8 mouse cellular contexts compared by ENCODE assay signal in genomic region chr7:16299419-16300035, GRCm38 (mm10). TPM values are rescaled to one million over a fixed set of nuclear protein-coding genes. Genes with fewer than 3 reads are reported as not detected.
DNase-seq lines count a peak whose midpoint lies in the region; ATAC-seq and TF ChIP-seq lines count a peak whose summit lies in the region.

No protein-coding gene starts in this region.

- peak; percentile 90 for ATAC-seq in cerebellum, adult (ENCODE audit: insufficient number of reproducible peaks, low FRiP score, low TSS enrichment)
- ATAC-seq in forebrain, embryonic 14.5 days: peak; percentile 94
- no peak for ATAC-seq in liver, postnatal 0 days
- ATAC-seq in neural tube, embryonic 14.5 days (ENCODE audit: low read depth): peak; percentile 94

- TF ChIP-seq EP300 in liver, postnatal 0 days (IDR thresholded peaks at IDR 0.05; ENCODE audit: low read depth): no peak

- H3K27ac ChIP-seq in forebrain, embryonic 14.5 days (ENCODE audit: low read depth, low read length): peak overlapping the region; percentile 60
- H3K27ac ChIP-seq in liver, postnatal 0 days (ENCODE audit: low read depth): no peak overlapping the region
- peak overlapping the region; percentile 70 for H3K27ac ChIP-seq in neural tube, embryonic 14.5 days (ENCODE audit: low read depth, low read length)

- intact Hi-C loops in heart, postnatal 10 days (cut with DNase I): loop anchor here (5.0 kb wide), 1 partner anchor 193 kb away; no protein-coding TSS in a partner anchor

- no peak for TF ChIP-seq CTCF in liver, postnatal 0 days (IDR thresholded peaks at IDR 0.05; ENCODE audit: low read depth)

- no peaks in the 10 kb centered on the region for H3K9me3 ChIP-seq in forebrain, embryonic 14.5 days (replicated peaks; ENCODE audit: control insufficient read depth, low read length)
- H3K9me3 ChIP-seq in liver, postnatal 0 days (ENCODE audit: low read length): no peaks in the 10 kb centered on the region
- no peaks in the 10 kb centered on the region for H3K9me3 ChIP-seq in neural tube, embryonic 14.5 days (ENCODE audit: control insufficient read depth, low read length)

- under 1% methylated on average over 43 of the region's 52 CpGs for WGBS in forebrain, embryonic 14.5 days
- WGBS in liver, postnatal 0 days (ENCODE audit: insufficient replicate concordance): 5% methylated on average over 52 of the region's 52 CpGs
- WGBS in neural tube, embryonic 14.5 days: 1% methylated on average over 35 of the region's 52 CpGs

- H3K4me3 ChIP-seq in forebrain, embryonic 14.5 days (ENCODE audit: low read depth, low read length): peak overlapping the region; percentile 44
- H3K4me3 ChIP-seq in liver, postnatal 0 days (ENCODE audit: low read depth, low read length): peak overlapping the region; percentile 4; the same call in 1 of the 2 replicates
- peak overlapping the region; percentile 38 for H3K4me3 ChIP-seq in neural tube, embryonic 14.5 days (ENCODE audit: low read depth, low read length)

- peaks cover 6% of the 10 kb centered on the region; the same call in 1 of the 2 replicates for H3K4me1 ChIP-seq in forebrain, embryonic 14.5 days (ENCODE audit: control insufficient read depth, insufficient read depth, low read length)
- peaks cover 22% of the 10 kb centered on the region for H3K4me1 ChIP-seq in liver, postnatal 0 days (ENCODE audit: insufficient read depth)
- peaks cover 18% of the 10 kb centered on the region for H3K4me1 ChIP-seq in neural tube, embryonic 14.5 days (ENCODE audit: control insufficient read depth, insufficient read depth, low read length)

- no peaks in the 10 kb centered on the region for H3K27me3 ChIP-seq in forebrain, embryonic 14.5 days (replicated peaks; ENCODE audit: control insufficient read depth, insufficient read depth, low read length)
- peaks cover 14% of the 10 kb centered on the region for H3K27me3 ChIP-seq in liver, postnatal 0 days (ENCODE audit: insufficient read depth, low read length)
- H3K27me3 ChIP-seq in neural tube, embryonic 14.5 days (ENCODE audit: control insufficient read depth, insufficient read depth, low read length): no peaks in the 10 kb centered on the region

- no peaks in the 10 kb centered on the region for H3K36me3 ChIP-seq in forebrain, embryonic 14.5 days (ENCODE audit: control insufficient read depth, insufficient read depth, low read length)
- H3K36me3 ChIP-seq in liver, postnatal 0 days (replicated peaks; ENCODE audit: insufficient read depth, low read length): no peaks in the 10 kb centered on the region
- no peaks in the 10 kb centered on the region for H3K36me3 ChIP-seq in neural tube, embryonic 14.5 days (ENCODE audit: control insufficient read depth, insufficient read depth, low read length)

- peak overlapping the region; percentile 68 for H3K9ac ChIP-seq in forebrain, embryonic 14.5 days (ENCODE audit: low read length)
- no peak overlapping the region for H3K9ac ChIP-seq in liver, postnatal 0 days (replicated peaks)
- H3K9ac ChIP-seq in neural tube, embryonic 14.5 days (replicated peaks; ENCODE audit: low read depth, low read length): peak overlapping the region; percentile 54

- DNase-seq in CD4-positive helper T cell, adult 2 months (ENCODE audit: low read depth, low spot score): peak; percentile 85
- DNase-seq in forebrain, embryonic 14.5 days (ENCODE audit: low spot score): peak; percentile 96
- peak; percentile 90 for DNase-seq in heart, postnatal 10 days
- peak; percentile 88 to 92 for DNase-seq in kidney, postnatal 4 days
- DNase-seq in liver, postnatal 0 days: peak; percentile 76
- DNase-seq in telencephalon, adult 2 months (ENCODE audit: low read depth, low spot score): peak; percentile 87

- H3K4me2 ChIP-seq in forebrain, embryonic 14.5 days (ENCODE audit: low read length): peak overlapping the region; percentile 88
- peak overlapping the region; percentile 54 for H3K4me2 ChIP-seq in liver, postnatal 0 days (ENCODE audit: low read depth, low read length)
- H3K4me2 ChIP-seq in neural tube, embryonic 14.5 days (ENCODE audit: low read depth, low read length): peak overlapping the region; percentile 79

RNA-seq across cellular contexts. Expression of gene Bbc3, which starts 8.7 kb away (rescaled TPM):
- polyA plus RNA-seq in forebrain, embryonic 14.5 days (2014; fragmentation: Nextera tagmentation; extraction: Ambion mirVana): 10.6 and 11.0 TPM in 2 replicates
- total RNA-seq in heart, postnatal 10 days (2021): 1 to 10 TPM; 9.5 to 9.8 TPM
- polyA plus RNA-seq in liver, postnatal 0 days (2015; fragmentation: Nextera tagmentation; extraction: Ambion mirVana): 3.7 and 4.1 TPM in 2 replicates
- 13.7 and 19.7 TPM in 2 replicates for polyA plus RNA-seq in neural tube, embryonic 14.5 days (2014; fragmentation: Nextera tagmentation; extraction: Ambion mirVana)

RNA-seq across cellular contexts. Expression of gene Ccdc9, which starts 12.9 kb away (rescaled TPM):
- polyA plus RNA-seq in forebrain, embryonic 14.5 days (2014; fragmentation: Nextera tagmentation; extraction: Ambion mirVana): 12.6 and 15.2 TPM in 2 replicates
- 10 to 100 TPM; 38.2 to 39.1 TPM for total RNA-seq in heart, postnatal 10 days (2021)
- 5.7 and 8.8 TPM in 2 replicates for polyA plus RNA-seq in liver, postnatal 0 days (2015; fragmentation: Nextera tagmentation; extraction: Ambion mirVana)
- polyA plus RNA-seq in neural tube, embryonic 14.5 days (2014; fragmentation: Nextera tagmentation; extraction: Ambion mirVana): 14.8 and 15.8 TPM in 2 replicates

RNA-seq across cellular contexts. Expression of gene Inafm1, which starts 26.1 kb away (rescaled TPM):
- 20.4 and 21.0 TPM in 2 replicates for polyA plus RNA-seq in forebrain, embryonic 14.5 days (2014; fragmentation: Nextera tagmentation; extraction: Ambion mirVana)
- 10 to 100 TPM; 15.6 to 15.7 TPM for total RNA-seq in heart, postnatal 10 days (2021)
- polyA plus RNA-seq in liver, postnatal 0 days (2015; fragmentation: Nextera tagmentation; extraction: Ambion mirVana): 7.5 and 8.4 TPM in 2 replicates
- 45.1 and 58.6 TPM in 2 replicates for polyA plus RNA-seq in neural tube, embryonic 14.5 days (2014; fragmentation: Nextera tagmentation; extraction: Ambion mirVana)

RNA-seq across cellular contexts. Expression of gene C5ar1, which starts 40.2 kb away (rescaled TPM):
- polyA plus RNA-seq in forebrain, embryonic 14.5 days (2014; fragmentation: Nextera tagmentation; extraction: Ambion mirVana): 0.89 and 1.3 TPM in 2 replicates
- 1 to 10 TPM; 4.6 to 4.8 TPM for total RNA-seq in heart, postnatal 10 days (2021)
- 5.5 and 6.9 TPM in 2 replicates for polyA plus RNA-seq in liver, postnatal 0 days (2015; fragmentation: Nextera tagmentation; extraction: Ambion mirVana)
- polyA plus RNA-seq in neural tube, embryonic 14.5 days (2014; fragmentation: Nextera tagmentation; extraction: Ambion mirVana): 0.83 and 2.6 TPM in 2 replicates

RNA-seq across cellular contexts. Expression of gene C5ar2, which starts 55.6 kb away (rescaled TPM):
- polyA plus RNA-seq in forebrain, embryonic 14.5 days (2014; fragmentation: Nextera tagmentation; extraction: Ambion mirVana): not detected in 2 replicates
- total RNA-seq in heart, postnatal 10 days (2021): under 1 TPM; 0.38 to 0.50 TPM
- polyA plus RNA-seq in liver, postnatal 0 days (2015; fragmentation: Nextera tagmentation; extraction: Ambion mirVana): 0.92 and 1.2 TPM in 2 replicates
- polyA plus RNA-seq in neural tube, embryonic 14.5 days (2014; fragmentation: Nextera tagmentation; extraction: Ambion mirVana): 0.05 and 0.10 TPM in 2 replicates
